Mouse (Mus musculus) heart, postnatal 0 days (tissue): ENCODE results near the gene Arcn1.

Experiments used
- CTCF ChIP-seq: IDR thresholded peaks from 2 replicates; pipeline ENCODE4 v1.5.1; 2016; ENCODE audit warnings: antibody characterized with exemption, control low read depth, low read depth
- EP300 ChIP-seq: IDR thresholded peaks from 2 replicates; pipeline ENCODE4 v1.6.1; 2016; ENCODE audit warnings: antibody characterized with exemption, low read depth

- TF ChIP-seq EP300 = no peak
- no peak for TF ChIP-seq CTCF
Measured at GRCm38 (mm10) chr9:44693071-44693470, 74.6 kb downstream of the Arcn1 start.
